Mouse (Mus musculus): ENCODE results near the gene Rab3il1.

GRCm38 (mm10) chr19:9992011-9992958 is 9.2 kb upstream of the Rab3il1 start:
- TF ChIP-seq CTCF (IDR thresholded peaks at IDR 0.05; ENCODE audit: low read depth, low read length), result no peak
- TF ChIP-seq POLR2A (IDR thresholded peaks at IDR 0.05; ENCODE audit: insufficient read depth, low read length), result no peak
- no peak for TF ChIP-seq EP300 (IDR thresholded peaks at IDR 0.05; ENCODE audit: insufficient read depth, low read depth, low read length)

All from ES-Bruce4 (cell line).